Mouse (Mus musculus) E14TG2a.4 (cell line): ENCODE data around the gene Itgb1bp2.
"Not testable (repeated sequence)": the region's sequence is repeated elsewhere in the genome, so short reads cannot be mapped to it uniquely, and the experiment has no call there.

Experiments used
- H3K27me3 ChIP-seq: 2 replicates; pipeline ENCODE4 v1.6.1; 2014; ENCODE audit warnings: low read length, control low read depth; ENCODE audit not compliant: insufficient read depth
- H3K36me3 ChIP-seq: 2 replicates; pipeline ENCODE4 v1.6.1; 2014; ENCODE audit warnings: low read length, control low read depth; ENCODE audit not compliant: insufficient read depth
- H3K4me1 ChIP-seq: replicated peaks from 2 replicates; pipeline ENCODE4 v1.6.1; 2014; ENCODE audit warnings: low read depth, low read length, control low read depth
- H3K4me3 ChIP-seq: replicated peaks from 2 replicates; pipeline ENCODE4 v1.5.1; 2014; ENCODE audit warnings: mild to moderate bottlenecking, low read length
- H3K9me3 ChIP-seq: 2 replicates; pipeline ENCODE4 v1.6.1; 2014; ENCODE audit warnings: low read length, control low read depth
- CTCF ChIP-seq: conservative IDR thresholded peaks from 2 replicates; pipeline ENCODE4 v1.5.1; 2014; ENCODE audit warnings: low read length
- NANOG ChIP-seq: IDR thresholded peaks from 2 replicates; pipeline ENCODE4 v1.6.1; 2014; ENCODE audit warnings: borderline replicate concordance, low read length, mixed read lengths
- POU5F1 ChIP-seq: IDR thresholded peaks from 2 replicates; pipeline ENCODE4 v1.6.1; 2014; ENCODE audit warnings: low read length, borderline replicate concordance

The Itgb1bp2 gene

GRCm38 (mm10) chrX:101429142-101429949 lies 19.5 kb upstream of the Itgb1bp2 start, which contains the start of gene Nono:
Gene Nono (plus strand): TSS chrX:101429318.
- H3K4me1 ChIP-seq: peaks cover 31% of the 10 kb centered on the region
- peaks cover 31% of the 10 kb centered on the region for H3K36me3 ChIP-seq
- no peaks in the 10 kb centered on the region for H3K27me3 ChIP-seq
- no peaks in the 10 kb centered on the region for H3K9me3 ChIP-seq
- no peak for TF ChIP-seq NANOG
- no peak for TF ChIP-seq CTCF
- no peak for TF ChIP-seq POU5F1
- peak within 1 kb of the TSS; percentile 87 for H3K4me3 ChIP-seq

- Histone ChIP-seq H3K9me3 (no peaks in the 10 kb centered on the region), H3K4me1 (peaks cover 31% of the 10 kb centered on the region), H3K4me3 (peak overlapping the region; percentile 87), H3K36me3 (peaks cover 33% of the 10 kb centered on the region), H3K27me3 (no peaks in the 10 kb centered on the region)
- no peak for TF ChIP-seq NANOG
- TF ChIP-seq CTCF: no peak
- TF ChIP-seq POU5F1: no peak
Observed at GRCm38 (mm10) chrX:101429976-101430375, 18.9 kb upstream of the Itgb1bp2 start.

- Histone ChIP-seq H3K9me3 (no peaks in the 10 kb centered on the region), H3K36me3 (peaks cover 60% of the 10 kb centered on the region), H3K4me3 (no peak overlapping the region), H3K4me1 (peaks cover 20% of the 10 kb centered on the region), H3K27me3 (no peaks in the 10 kb centered on the region)
- TF ChIP-seq NANOG: no peak
- TF ChIP-seq POU5F1: no peak
- no peak for TF ChIP-seq CTCF
Observed at GRCm38 (mm10) chrX:101451147-101451546, 2.3 kb downstream of the Itgb1bp2 start.

- TF ChIP-seq CTCF (no peak), POU5F1 (no peak), NANOG (no peak)
- peaks cover 55% of the 10 kb centered on the region for H3K36me3 ChIP-seq
- no peaks in the 10 kb centered on the region for H3K27me3 ChIP-seq
- peaks cover 20% of the 10 kb centered on the region for H3K4me1 ChIP-seq
- no peaks in the 10 kb centered on the region for H3K9me3 ChIP-seq
- H3K4me3 ChIP-seq: no peak overlapping the region
Observed at GRCm38 (mm10) chrX:101451591-101451990, 2.7 kb downstream of the Itgb1bp2 start.

- Histone ChIP-seq H3K4me1 (peaks cover 9% of the 10 kb centered on the region; the same call in 1 of the 2 replicates), H3K9me3 (no peaks in the 10 kb centered on the region)
Observed at GRCm38 (mm10) chrX:101472202-101472601, 23.3 kb downstream of the Itgb1bp2 start.

GRCm38 (mm10) chrX:101481604-101482350 lies 32.9 kb downstream of the Itgb1bp2 start:
- Histone ChIP-seq H3K27me3 (no peaks in the 10 kb centered on the region), H3K4me3 (no peak overlapping the region), H3K9me3 (no peaks in the 10 kb centered on the region), H3K36me3 (no peaks in the 10 kb centered on the region), H3K4me1 (peaks cover 65% of the 10 kb centered on the region)
- TF ChIP-seq CTCF (no peak), POU5F1 (no peak), NANOG (peak; percentile 59; the same call in 1 of the 2 replicates)

More at GRCm38 (mm10) chrX:101472202-101472601, 23.3 kb downstream of the Itgb1bp2 start:
- no peak for TF ChIP-seq NANOG
- TF ChIP-seq CTCF: no peak
- no peak for TF ChIP-seq POU5F1
- peaks cover 4% of the 10 kb centered on the region; the same call in 1 of the 2 replicates for H3K36me3 ChIP-seq
- no peaks in the 10 kb centered on the region for H3K27me3 ChIP-seq
- no peak overlapping the region for H3K4me3 ChIP-seq

- TF ChIP-seq CTCF: peak; percentile 80
- H3K36me3 ChIP-seq, H3K27me3 ChIP-seq, H3K4me3 ChIP-seq, H3K9me3 ChIP-seq: not testable (repeated sequence)
- H3K4me1 ChIP-seq: peaks cover 25% of the 10 kb centered on the region
Observed at GRCm38 (mm10) chrX:101486487-101487152, 37.7 kb downstream of the Itgb1bp2 start.
